Mouse (Mus musculus) lung, postnatal 0 days (tissue): ENCODE measurements around the gene Atxn7.

Experiments used
- CTCF ChIP-seq: IDR thresholded peaks from 2 replicates; pipeline ENCODE4 v1.5.1; 2016; ENCODE audit warnings: antibody characterized with exemption, mild to moderate bottlenecking
- EP300 ChIP-seq: IDR thresholded peaks from 2 replicates; pipeline ENCODE4 v1.6.1; 2016; ENCODE audit warnings: antibody characterized with exemption, mild to moderate bottlenecking, control low read depth

DNA sequence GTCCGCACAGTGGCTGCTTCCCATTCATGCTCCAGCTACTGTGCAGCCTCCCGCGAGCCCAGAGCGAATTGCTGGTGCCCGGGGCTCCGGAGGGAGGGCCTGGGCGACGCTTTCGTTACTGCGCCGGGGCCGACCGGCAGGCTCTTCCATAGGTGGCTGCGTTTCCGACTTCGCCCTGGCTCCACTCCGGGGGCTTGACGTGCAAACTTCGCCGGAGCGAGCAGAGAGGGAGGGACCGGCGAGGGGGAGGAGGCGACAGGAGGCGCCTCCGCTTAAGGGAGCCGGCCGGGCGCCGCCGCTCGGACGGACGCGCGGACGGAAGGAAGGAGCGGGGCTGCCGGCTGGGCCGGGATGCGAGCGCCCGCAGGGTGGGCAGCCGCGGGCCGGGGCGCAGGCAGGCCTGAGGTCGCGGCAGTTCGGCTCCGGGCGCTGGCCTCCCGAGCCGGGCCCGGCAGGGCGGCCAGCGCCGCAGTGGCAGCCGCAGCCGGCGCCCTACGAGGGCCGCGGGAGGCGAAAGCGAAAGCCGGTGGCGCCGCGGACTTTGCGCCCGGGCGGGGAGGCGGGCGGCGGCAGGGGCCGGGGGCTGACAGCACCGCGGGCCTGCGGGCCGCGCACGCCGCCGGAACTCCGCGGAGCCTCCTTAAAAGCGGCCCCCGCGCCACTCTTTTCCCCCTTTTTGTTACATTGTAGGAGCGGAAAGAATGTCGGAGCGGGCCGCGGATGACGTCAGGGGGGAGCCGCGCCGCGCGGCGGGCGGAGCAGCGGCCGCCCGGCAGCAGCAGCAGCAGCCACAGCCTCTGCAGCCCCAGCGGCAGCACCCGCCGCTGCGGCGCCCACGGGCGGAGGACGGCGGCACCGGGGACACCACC is 51.4 kb downstream of the Atxn7 start:
- TF ChIP-seq EP300 (no peak), CTCF (peak; percentile 22)
